Mouse (Mus musculus) neural tube, embryonic 11.5 days (tissue): ENCODE measurements around the gene Hivep2. TPM values are rescaled to one million over a fixed set of nuclear protein-coding genes. Genes with fewer than 3 reads are reported as not detected.

Source experiments
- ATAC-seq: fragments of 200-750 bp; cut with Nextera tagmentation; 2 replicates; pipeline ENCODE4 v1.8.0; 2017; ENCODE audit warnings: moderate number of reproducible peaks, mild to moderate bottlenecking, moderate TSS enrichment, moderate library complexity; ENCODE audit not compliant: insufficient read depth, low FRiP score, low TSS enrichment
- DNase-seq: peaks from one replicate; pipeline ENCODE4 v3.0.0-alpha.2; 2015; ENCODE audit warnings: low spot score
- H3K27ac ChIP-seq: fragments of 300-500 bp; sonication (generic); 2 replicates; pipeline ENCODE4 v1.5.1; 2014; ENCODE audit warnings: low read depth, mild to moderate bottlenecking, low read length
- H3K27me3 ChIP-seq: fragments of 300-500 bp; sonication (generic); 2 replicates; pipeline ENCODE4 v1.6.1; 2014; ENCODE audit warnings: mild to moderate bottlenecking, low read length, mixed read lengths; ENCODE audit not compliant: control insufficient read depth, insufficient read depth
- H3K36me3 ChIP-seq: fragments of 300-500 bp; sonication (generic); 2 replicates; pipeline ENCODE4 v1.6.1; 2014; ENCODE audit warnings: mild to moderate bottlenecking, low read length, moderate library complexity, mixed read lengths; ENCODE audit not compliant: control insufficient read depth, insufficient read depth
- H3K4me1 ChIP-seq: fragments of 300-500 bp; sonication (generic); 2 replicates; pipeline ENCODE4 v1.6.1; 2014; ENCODE audit warnings: low read length, mixed read lengths; ENCODE audit not compliant: control insufficient read depth, insufficient read depth
- H3K4me2 ChIP-seq: fragments of 300-500 bp; sonication (generic); 2 replicates; pipeline ENCODE4 v1.6.1; 2014; ENCODE audit warnings: low read depth, mild to moderate bottlenecking, moderate library complexity
- H3K4me3 ChIP-seq: fragments of 300-500 bp; sonication (generic); 2 replicates; pipeline ENCODE4 v1.5.1; 2014; ENCODE audit warnings: low read depth, low read length
- H3K9ac ChIP-seq: fragments of 300-500 bp; sonication (generic); 2 replicates; pipeline ENCODE4 v1.6.1; 2014; ENCODE audit warnings: mild to moderate bottlenecking, low read length
- H3K9me3 ChIP-seq: fragments of 300-500 bp; sonication (generic); 2 replicates; pipeline ENCODE4 v1.6.1; 2016; ENCODE audit warnings: low read length; ENCODE audit not compliant: control insufficient read depth
- WGBS: fragments of 180-500 bp; shearing (Covaris S2); extraction: QIAGEN DNeasy Blood & Tissue Kit; methylation state at CpG from one replicate; pipeline ENCODE4 v1.1.7; 2014; 5-methylcytosine and 5-hydroxymethylcytosine counted together
- polyA plus RNA-seq: library from polyadenylated mRNA; unstranded; fragments of >200 nt; fragmentation: Nextera tagmentation; extraction: Ambion mirVana; gene quantifications from 2 replicates; pipeline ENCODE4 v1.2.1, GENCODE M21; 2014

The Hivep2 gene
- polyA plus RNA-seq, 1 experiment from 2014 or later, result 7.4 TPM

- DNase-seq, result no peak
- Histone ChIP-seq H3K4me3 (no peak overlapping the region), H3K27ac (no peak overlapping the region), H3K4me2 (no peak overlapping the region), H3K36me3 (peaks cover 2% of the 10 kb centered on the region; the same call in 1 of the 2 replicates), H3K4me1 (no peaks in the 10 kb centered on the region), H3K9ac (no peak overlapping the region), H3K27me3 (no peaks in the 10 kb centered on the region), H3K9me3 (no peaks in the 10 kb centered on the region)
- ATAC-seq, result no peak
- WGBS, result 96% methylated on average over 13 of the region's 13 CpGs
Observed at GRCm38 (mm10) chr10:14131307-14131706, 165.4 kb downstream of the Hivep2 start.

DNA sequence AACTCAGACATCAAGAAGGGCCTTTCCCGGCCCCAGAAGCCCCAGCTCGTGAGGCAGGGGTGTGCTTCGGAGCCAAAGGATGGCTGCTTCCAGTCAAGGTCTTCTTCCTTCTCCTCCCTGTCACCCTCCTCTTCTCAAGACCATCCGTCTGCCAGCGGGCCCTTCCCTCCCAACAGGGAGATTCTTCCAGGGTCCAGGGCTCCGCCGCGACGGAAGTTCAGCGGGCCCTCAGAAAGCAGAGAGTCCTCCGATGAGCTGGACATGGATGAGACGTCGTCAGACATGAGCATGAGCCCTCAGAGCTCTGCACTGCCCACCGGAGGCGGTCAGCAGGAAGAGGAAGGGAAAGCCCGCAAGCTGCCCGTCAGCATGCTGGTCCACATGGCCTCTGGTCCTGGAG is 166.2 kb downstream of the Hivep2 start:
- Histone ChIP-seq H3K27ac (no peak overlapping the region), H3K9ac (no peak overlapping the region), H3K9me3 (no peaks in the 10 kb centered on the region), H3K4me2 (no peak overlapping the region), H3K4me3 (no peak overlapping the region), H3K4me1 (no peaks in the 10 kb centered on the region), H3K36me3 (peaks cover 2% of the 10 kb centered on the region; the same call in 1 of the 2 replicates), H3K27me3 (no peaks in the 10 kb centered on the region)
- WGBS, result 89% methylated on average over 17 of the region's 17 CpGs
- DNase-seq (no peak), ATAC-seq (no peak)

GRCm38 (mm10) chr10:14132937-14133336 is 167.1 kb downstream of the Hivep2 start:
- peaks cover 2% of the 10 kb centered on the region; the same call in 1 of the 2 replicates for H3K36me3 ChIP-seq
- no peaks in the 10 kb centered on the region for H3K9me3 ChIP-seq
- no peak overlapping the region for H3K27ac ChIP-seq
- ATAC-seq, result no peak
- H3K4me2 ChIP-seq, result no peak overlapping the region
- H3K4me3 ChIP-seq, result no peak overlapping the region
- DNase-seq, result no peak
- no peaks in the 10 kb centered on the region for H3K27me3 ChIP-seq
- no peaks in the 10 kb centered on the region for H3K4me1 ChIP-seq
- H3K9ac ChIP-seq, result no peak overlapping the region

GRCm38 (mm10) chr10:14138663-14139062 is 172.8 kb downstream of the Hivep2 start:
- no peaks in the 10 kb centered on the region for H3K36me3 ChIP-seq
- H3K4me2 ChIP-seq, result no peak overlapping the region
- H3K9me3 ChIP-seq, result no peaks in the 10 kb centered on the region
- DNase-seq (no peak), ATAC-seq (no peak)
- no peak overlapping the region for H3K9ac ChIP-seq
- H3K27me3 ChIP-seq, result no peaks in the 10 kb centered on the region
- 91% methylated on average over 3 of the region's 3 CpGs for WGBS
- H3K4me3 ChIP-seq, result no peak overlapping the region
- H3K4me1 ChIP-seq, result no peaks in the 10 kb centered on the region
- H3K27ac ChIP-seq, result no peak overlapping the region

DNA sequence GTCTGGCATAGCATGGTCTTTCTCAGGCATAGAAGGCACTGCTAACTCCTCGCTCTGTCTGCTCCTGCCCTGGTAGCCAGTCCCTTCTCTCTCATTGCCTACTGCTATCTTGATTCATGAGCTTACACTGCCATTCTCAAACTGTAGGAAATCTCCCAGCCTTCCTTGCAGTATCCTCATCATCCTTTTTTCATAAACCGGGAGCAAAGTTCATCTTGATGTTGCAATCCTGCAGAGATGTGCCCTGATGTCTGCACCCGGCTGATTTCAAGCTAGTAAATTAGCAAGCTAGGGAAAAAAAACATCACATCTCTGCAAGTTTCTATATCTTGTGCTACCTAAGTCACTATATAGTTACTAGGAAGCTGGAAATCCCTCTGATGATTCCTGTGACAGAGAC is 179.0 kb downstream of the Hivep2 start:
- Histone ChIP-seq H3K9me3 (no peaks in the 10 kb centered on the region), H3K4me2 (no peak overlapping the region), H3K27ac (no peak overlapping the region), H3K36me3 (peaks cover 2% of the 10 kb centered on the region; the same call in 1 of the 2 replicates), H3K4me1 (no peaks in the 10 kb centered on the region), H3K9ac (no peak overlapping the region), H3K4me3 (no peak overlapping the region), H3K27me3 (no peaks in the 10 kb centered on the region)
- no peak for ATAC-seq
- 93% methylated on average over 3 of the region's 3 CpGs for WGBS
- DNase-seq, result no peak

- no peaks in the 10 kb centered on the region for H3K36me3 ChIP-seq
- no peak overlapping the region for H3K4me3 ChIP-seq
- no peak overlapping the region for H3K9ac ChIP-seq
- no peak overlapping the region for H3K27ac ChIP-seq
- no peak overlapping the region for H3K4me2 ChIP-seq
- DNase-seq, result no peak
- no peak for ATAC-seq
- no peaks in the 10 kb centered on the region for H3K27me3 ChIP-seq
- no peaks in the 10 kb centered on the region for H3K4me1 ChIP-seq
- H3K9me3 ChIP-seq, result no peaks in the 10 kb centered on the region
- 56% methylated on average over 7 of the region's 7 CpGs for WGBS
Observed at GRCm38 (mm10) chr10:14164829-14165228, 199.0 kb downstream of the Hivep2 start.

DNA sequence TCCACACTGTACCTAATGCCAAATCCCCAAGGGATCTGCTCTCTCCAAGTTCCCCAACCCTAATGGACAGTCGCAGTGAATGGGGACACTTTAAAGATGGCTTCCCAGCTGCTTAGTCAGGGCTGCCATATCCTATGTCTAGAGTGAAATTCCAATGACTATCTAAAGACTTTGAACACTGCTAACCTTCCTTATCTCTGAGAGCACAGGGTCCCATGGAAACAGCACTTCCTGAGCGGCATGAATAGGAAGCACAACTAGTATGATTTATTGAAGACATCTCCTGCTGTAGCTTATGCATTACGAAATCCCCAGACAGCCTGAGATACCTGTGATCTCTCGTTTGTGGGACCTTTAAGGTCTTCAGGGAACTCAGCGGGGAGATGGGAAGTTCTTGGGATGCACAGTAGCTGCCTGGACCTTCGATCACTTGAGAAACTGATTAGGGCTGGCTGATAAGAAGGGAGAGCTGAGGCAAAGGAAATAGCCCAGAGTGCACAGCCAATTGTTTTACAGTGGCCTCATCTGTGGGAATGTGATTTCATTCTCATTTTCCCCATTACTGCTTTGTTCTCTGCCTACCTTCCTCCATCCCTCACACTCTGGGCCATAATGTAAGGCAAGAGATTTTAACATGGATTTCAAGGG is 202.4 kb downstream of the Hivep2 start:
- Histone ChIP-seq H3K4me2 (no peak overlapping the region), H3K27me3 (no peaks in the 10 kb centered on the region), H3K9ac (no peak overlapping the region), H3K27ac (no peak overlapping the region), H3K4me1 (no peaks in the 10 kb centered on the region), H3K4me3 (no peak overlapping the region), H3K36me3 (no peaks in the 10 kb centered on the region), H3K9me3 (no peaks in the 10 kb centered on the region)
- ATAC-seq (no peak), DNase-seq (no peak)
- 78% methylated on average over 6 of the region's 6 CpGs for WGBS

- DNase-seq (no peak), ATAC-seq (no peak)
- H3K9ac ChIP-seq, result no peak overlapping the region
- no peaks in the 10 kb centered on the region for H3K9me3 ChIP-seq
- WGBS, result 78% methylated on average over 5 of the region's 5 CpGs
- H3K4me2 ChIP-seq, result no peak overlapping the region
- H3K36me3 ChIP-seq, result no peaks in the 10 kb centered on the region
- H3K4me1 ChIP-seq, result no peaks in the 10 kb centered on the region
- H3K27ac ChIP-seq, result no peak overlapping the region
- H3K4me3 ChIP-seq, result no peak overlapping the region
- H3K27me3 ChIP-seq, result no peaks in the 10 kb centered on the region
Observed at GRCm38 (mm10) chr10:14168869-14169566, 203.1 kb downstream of the Hivep2 start.

- ATAC-seq, result no peak
- no peak overlapping the region for H3K9ac ChIP-seq
- WGBS, result 76% methylated on average over 4 of the region's 4 CpGs
- H3K27ac ChIP-seq, result no peak overlapping the region
- no peaks in the 10 kb centered on the region for H3K4me1 ChIP-seq
- DNase-seq, result no peak
- no peak overlapping the region for H3K4me2 ChIP-seq
- no peaks in the 10 kb centered on the region for H3K9me3 ChIP-seq
- H3K27me3 ChIP-seq, result no peaks in the 10 kb centered on the region
- no peaks in the 10 kb centered on the region for H3K36me3 ChIP-seq
- H3K4me3 ChIP-seq, result no peak overlapping the region
Observed at GRCm38 (mm10) chr10:14174124-14174523, 208.2 kb downstream of the Hivep2 start.
